Mouse (Mus musculus) spleen, postnatal 4 days (tissue): ENCODE measurements around the gene Pphln1.
"Not testable (repeated sequence)": the region's sequence is repeated elsewhere in the genome, so short reads cannot be mapped to it uniquely, and the experiment has no call there.

Experiments
- DNase-seq, 2 experiments: peaks; one replicate each; pipeline ENCODE4 v3.0.0; 2022; ENCODE audit warnings: low spot score in 2 of 2

The Pphln1 gene

DNA sequence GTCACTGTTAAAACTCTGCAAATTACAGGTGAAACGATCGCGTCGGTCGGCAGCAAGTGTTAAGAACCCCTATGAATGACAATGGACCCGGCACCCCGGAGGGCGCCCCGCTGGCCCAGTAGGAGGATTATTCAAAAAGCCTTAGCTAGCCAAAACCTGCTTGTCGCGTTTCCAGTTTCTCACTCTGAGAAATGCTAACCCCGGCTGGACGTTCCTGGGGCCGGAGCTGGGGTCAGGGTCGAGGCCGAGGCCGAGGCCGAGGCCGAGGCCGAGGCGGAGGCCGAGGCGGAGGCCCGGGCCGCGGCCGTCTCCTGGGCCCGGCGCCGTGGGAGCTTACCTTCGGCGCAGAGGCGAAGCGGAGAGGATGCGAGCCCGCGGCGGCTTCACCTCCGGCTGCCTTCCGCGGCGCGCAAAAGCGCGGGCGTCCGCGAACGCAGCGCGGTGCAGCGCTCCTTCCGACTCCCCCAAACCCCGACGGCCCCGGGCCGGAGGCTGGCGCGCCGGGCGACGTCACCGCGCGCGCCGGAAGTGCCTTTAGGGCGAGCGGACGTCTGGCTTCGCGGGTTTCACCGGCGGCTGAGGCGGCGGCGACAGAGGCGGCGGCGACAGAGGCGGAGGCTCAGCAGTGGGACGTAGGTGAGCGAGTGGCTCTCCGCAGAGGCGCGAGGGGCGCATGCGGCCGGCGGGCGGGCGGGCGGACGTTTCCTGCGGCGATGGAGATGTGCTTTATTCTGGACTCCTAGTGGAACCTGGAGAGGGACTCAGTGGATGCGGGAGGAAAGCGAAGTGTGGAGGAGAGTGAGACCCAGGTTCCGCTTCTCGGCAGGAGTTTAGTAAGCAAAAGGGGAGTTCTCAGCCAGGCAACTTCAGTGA, at the start of gene Pphln1, which contains the start of gene Zcrb1:
Gene Pphln1, plus strand, starts transcription at position 525 of the 873 bp plus-strand sequence.
Gene Zcrb1, minus strand, starts transcription at position 509 of the 873 bp plus-strand sequence.
- DNase-seq: peak; percentile 81 to 92

DNA sequence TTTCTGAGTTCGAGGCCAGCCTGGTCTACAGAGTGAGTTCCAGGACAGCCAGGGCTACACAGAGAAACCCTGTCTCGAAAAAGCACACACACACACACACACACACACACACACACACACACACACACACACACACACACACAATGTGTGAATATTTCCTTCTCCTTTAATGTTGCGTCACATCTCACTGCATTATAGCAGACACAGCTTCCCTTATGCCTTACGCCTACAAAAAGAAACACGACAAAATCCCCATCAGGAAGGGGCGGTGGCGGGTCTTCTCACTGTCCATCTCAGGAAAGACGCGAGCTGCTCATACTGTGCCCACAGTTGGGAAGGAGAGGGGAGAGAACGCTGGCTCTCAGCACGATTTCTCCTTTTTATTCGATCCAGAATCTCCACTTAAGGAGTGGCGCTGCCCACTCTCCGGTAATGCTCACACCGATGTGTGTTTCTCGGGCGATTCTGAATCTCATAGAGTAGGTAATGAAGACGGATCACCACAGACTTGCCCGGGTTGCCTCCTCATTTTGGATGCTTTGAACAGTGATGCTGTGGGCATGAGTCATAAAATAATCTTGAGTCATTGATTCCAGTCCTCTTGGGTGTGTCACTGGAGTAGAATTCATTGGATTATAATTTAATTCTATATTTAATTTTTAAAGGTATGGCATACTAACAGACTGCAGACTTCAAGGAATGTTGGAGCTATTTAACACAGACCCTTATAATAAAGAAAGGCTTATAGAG, 39.6 kb upstream of the Pphln1 start:
- DNase-seq: no peak

- no peak for DNase-seq
Measured at GRCm38 (mm10) chr15:93365561-93365960, 32.6 kb upstream of the Pphln1 start.

DNA sequence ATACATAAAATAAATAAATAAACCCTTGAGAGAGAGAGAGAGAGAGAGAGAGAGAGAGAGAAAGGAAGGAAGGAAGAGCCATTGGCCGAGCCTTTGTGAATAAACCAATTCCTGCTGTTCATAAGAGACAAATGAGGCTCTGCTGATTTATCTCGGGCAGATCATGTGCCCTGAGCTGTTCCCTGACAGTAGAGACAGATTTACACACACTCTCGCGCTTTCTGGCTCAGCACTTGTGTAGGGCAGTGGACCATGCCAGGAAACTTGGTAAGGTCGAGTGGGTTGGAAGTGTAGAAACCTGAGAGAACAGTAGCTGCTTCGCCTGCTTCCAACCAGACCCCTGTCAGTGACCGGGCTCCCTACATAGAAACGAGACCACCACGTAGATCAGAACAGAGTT, 29.6 kb upstream of the Pphln1 start:
- DNase-seq: no peak

DNA sequence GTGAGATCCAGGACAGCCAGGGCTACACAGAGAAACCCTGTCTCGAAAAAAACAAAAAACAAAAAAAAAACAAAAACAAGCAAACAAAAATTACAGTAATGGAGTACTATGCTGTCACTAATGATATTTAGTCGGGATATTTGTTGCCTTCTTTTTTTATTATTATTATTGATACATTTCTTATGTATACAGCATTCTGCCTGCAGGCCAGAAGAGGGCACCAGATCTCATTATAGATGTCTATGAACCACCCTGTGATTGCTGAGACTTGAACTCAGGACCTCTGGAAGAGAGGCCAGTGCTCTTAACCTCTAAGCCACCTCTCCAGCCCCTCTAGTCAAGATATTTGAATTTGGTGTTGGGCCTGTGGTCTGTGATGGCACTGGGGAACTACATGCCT, 26.3 kb upstream of the Pphln1 start:
- DNase-seq: no peak

DNA sequence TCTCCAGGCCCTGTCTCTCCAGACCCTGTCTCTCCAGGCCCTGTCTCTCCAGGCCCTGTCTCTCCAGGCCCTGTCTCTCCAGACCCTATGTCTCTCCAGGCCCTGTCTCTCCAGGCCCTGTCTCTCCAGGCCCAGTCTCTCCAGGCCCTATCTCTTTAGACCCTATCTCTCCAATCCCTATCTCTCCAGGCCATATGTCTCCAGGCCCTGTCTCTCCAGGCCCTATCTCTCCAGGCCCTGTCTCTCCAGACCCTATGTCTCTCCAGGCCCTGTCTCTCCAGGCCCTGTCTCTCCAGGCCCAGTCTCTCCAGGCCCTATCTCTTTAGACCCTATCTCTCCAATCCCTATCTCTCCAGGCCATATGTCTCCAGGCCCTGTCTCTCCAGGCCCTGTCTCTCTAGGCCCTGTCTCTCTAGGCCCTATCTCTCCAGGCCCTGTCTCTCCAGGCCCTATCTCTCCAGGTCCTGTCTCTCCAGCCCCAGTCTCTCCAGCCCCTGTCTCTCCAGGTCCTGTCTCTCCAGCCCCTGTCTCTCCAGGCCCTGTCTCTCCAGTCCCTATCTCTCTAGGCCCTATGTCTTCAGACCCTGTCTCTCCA, 25.5 kb upstream of the Pphln1 start:
- not testable (repeated sequence) for DNase-seq

- no peak for DNase-seq
Measured at GRCm38 (mm10) chr15:93375696-93376095, 22.5 kb upstream of the Pphln1 start.

DNA sequence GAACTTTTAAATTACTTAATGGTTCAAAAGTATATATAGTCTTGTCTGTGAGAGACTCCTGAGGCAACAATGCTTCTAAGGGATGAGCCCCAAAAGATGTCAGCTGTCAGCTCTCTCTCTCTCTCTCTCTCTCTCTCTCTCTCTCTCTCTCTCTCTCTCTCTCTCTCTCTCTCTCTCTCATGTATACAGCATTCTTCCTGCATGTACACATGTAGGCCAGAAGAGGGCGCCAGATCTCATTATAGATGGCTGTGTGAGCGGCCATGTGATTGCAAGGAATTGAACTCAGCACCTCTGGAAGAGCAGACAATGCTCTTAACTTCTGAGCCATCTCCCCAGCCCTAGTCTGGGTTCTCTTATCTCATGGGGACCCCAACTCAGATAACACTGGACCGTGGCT, 19.0 kb upstream of the Pphln1 start:
- DNase-seq: no peak

- no peak for DNase-seq
Measured at GRCm38 (mm10) chr15:93381337-93381736, 16.8 kb upstream of the Pphln1 start.

- no peak for DNase-seq
Measured at GRCm38 (mm10) chr15:93397269-93397668, 881 bp upstream of the Pphln1 start.

- DNase-seq: peak; percentile 15 to 64
Measured at GRCm38 (mm10) chr15:93398699-93399540, 770 bp downstream of the Pphln1 start.

DNA sequence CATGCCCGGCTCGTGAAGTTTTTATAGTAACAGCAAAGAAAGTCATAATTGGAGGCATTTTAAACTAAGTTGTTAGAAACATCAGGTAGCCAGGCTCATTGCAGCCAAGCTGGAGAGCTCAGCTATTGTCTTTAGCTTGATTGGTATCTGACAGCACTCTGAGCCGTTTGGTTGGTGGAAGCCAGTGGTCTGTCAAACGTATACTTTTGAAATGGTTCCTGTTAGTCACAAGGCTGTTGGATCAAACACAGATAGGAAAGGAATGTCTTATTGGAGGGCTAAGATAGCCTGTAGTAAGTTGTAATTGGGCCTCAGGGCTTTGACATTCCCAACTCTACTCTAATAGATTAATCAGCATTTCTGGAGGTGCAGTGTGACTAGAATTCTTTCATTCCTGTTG, 3.3 kb downstream of the Pphln1 start:
- DNase-seq: no peak

DNA sequence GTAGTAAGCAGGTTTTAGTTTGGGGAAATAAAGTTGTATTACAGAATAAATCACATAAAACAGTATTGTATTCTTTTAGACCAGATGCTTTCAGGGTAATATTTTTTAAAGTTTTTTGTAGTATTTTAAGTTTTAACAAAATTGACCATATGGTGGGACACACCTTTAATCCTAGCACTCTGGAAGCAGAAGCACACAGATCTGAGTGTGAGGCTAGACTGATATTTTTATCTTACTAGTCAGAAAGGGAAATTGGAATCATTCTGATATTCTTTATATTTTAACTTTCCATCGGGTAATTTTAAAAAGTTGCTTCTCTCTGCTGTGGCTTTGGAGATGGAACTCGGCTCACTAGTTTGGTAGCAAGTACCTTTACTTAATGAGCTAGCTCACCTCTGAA, 4.6 kb downstream of the Pphln1 start:
- DNase-seq: no peak

- no peak for DNase-seq
Measured at GRCm38 (mm10) chr15:93404849-93405248, 6.7 kb downstream of the Pphln1 start.

- DNase-seq: no peak
Measured at GRCm38 (mm10) chr15:93405446-93405986, 7.4 kb downstream of the Pphln1 start.

- DNase-seq: no peak
Measured at GRCm38 (mm10) chr15:93406492-93406891, 8.3 kb downstream of the Pphln1 start.

GRCm38 (mm10) chr15:93412445-93412844, 14.3 kb downstream of the Pphln1 start:
- DNase-seq: no peak

DNA sequence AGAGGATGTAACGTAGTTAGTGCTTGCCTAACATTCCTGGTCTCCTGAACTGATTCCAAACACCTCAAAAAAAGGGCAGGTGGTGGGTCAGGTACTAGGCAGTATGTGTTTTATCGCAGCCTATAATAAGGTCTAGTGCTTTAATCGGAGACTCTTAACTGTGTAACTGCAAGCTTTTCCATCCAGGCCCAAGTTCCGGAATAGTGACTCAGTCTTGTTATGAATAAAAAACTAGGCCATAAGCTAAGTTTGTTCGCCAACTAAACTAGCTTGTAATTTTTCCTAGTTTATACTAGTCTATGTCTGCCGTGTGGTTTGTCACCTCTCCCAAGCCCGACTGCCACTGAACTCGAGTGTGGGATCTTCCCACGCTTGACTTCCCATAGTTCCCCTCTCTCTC, 16.3 kb downstream of the Pphln1 start:
- no peak for DNase-seq

GRCm38 (mm10) chr15:93416300-93416699, 18.1 kb downstream of the Pphln1 start:
- DNase-seq: no peak

- DNase-seq: no peak
Measured at GRCm38 (mm10) chr15:93420596-93420995, 22.4 kb downstream of the Pphln1 start.

GRCm38 (mm10) chr15:93422537-93422936, 24.4 kb downstream of the Pphln1 start:
- no peak for DNase-seq
